Mouse (Mus musculus): ENCODE data around the gene Nab1. TPM values are rescaled to one million over a fixed set of nuclear protein-coding genes. Genes with fewer than 3 reads are reported as not detected.

Gene Nab1
- total RNA-seq, 2 experiments from 2014 or later = 24.8 to 25.7 TPM

- DNase-seq = no peak
- intact Hi-C loops (cut with DNase I) = no loop called here
Observed at GRCm38 (mm10) chr1:52489538-52490181, 10.8 kb downstream of the Nab1 start.

DNA sequence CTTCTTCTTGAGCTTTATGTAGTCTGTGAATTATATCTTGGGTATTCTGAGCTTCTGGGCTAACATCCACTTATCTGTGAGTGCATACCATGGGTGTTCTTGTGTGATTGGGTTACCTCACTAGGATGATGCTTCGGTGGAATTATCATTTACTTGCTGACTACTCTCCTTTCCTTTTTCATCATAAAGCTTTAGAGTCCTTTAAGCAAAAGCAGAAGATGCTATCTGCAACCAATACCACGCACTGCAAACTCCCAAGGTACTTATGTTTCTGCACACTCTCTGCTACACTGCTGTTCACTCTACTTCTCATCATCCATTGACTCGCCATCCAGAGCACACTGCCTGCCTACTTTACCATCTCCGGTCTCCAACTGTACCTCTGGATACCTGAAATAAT, 15.5 kb downstream of the Nab1 start:
- intact Hi-C loops (cut with DNase I) = no loop called here
- DNase-seq = no peak

DNA sequence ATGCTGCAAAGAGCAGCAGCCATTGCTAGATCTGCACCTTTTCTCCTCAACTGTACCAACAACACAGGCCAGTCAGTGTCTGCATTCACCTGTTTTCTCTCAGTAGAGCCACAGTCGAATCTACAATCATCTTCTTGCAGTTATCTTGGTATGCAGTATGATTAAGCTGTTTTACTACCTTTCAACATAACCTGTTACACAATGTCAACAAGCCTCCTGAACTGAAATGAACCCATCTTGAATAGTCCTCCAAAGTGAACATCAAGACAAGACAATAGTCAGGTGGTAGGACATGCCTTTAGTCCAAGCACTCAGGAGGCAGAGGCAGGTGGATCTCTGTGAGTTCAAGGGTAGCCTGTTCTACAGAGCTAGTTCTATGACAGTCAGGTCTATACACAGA, 26.2 kb downstream of the Nab1 start:
- no peak for DNase-seq
- intact Hi-C loops (cut with DNase I) = no loop called here

- DNase-seq = peak in 1 of 2 experiments; percentile 11
- intact Hi-C loops (cut with DNase I) = no loop called here
Observed at GRCm38 (mm10) chr1:52470811-52471489, 29.5 kb downstream of the Nab1 start.

DNA sequence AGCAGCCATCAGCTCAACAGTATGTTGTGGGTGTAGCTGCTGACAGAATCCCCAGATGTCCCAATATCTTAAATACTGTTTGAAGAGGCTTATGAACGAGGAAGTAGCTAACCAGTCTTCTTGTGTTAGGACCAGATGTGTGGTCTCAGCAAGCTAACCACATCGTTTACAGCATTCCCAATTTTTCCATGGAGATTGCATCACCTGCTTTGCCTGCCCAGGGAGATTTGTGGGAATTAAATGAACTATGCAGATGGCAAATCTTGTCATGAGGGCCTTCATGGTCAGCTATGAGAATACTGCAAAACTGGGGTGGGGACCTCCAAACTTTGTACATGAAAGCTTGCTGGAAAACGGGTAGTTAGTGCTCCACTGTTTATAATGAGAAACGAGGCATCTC, 30.2 kb downstream of the Nab1 start:
- intact Hi-C loops (cut with DNase I) = no loop called here
- DNase-seq = no peak

DNA sequence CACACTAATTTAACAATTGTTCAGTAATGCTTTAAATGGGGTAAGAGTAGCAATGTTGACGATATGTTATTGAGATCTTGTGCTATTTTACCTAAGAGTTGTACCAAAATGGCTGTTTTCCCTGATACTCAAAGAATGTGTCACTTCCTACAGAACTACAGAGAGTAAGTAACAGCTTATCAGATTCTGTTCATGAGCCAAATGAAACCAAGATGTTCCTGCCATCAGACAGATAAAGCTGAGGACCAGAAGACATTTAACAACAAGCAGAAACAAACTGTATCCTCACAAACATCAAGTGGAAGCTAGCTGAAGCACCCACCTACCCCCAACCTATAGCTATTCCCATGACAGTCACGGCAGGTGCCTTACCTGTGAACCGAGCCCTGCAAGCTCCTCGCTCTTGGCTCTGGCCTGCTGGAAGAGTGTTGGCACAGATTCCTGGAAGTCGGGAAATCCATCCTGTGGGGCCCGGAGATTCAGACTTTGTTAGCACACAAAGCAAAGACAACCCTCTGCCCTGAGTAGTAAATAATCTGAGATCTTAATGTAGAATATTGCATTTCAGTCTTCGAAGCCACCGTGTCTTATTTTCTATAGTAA, 33.9 kb downstream of the Nab1 start:
- DNase-seq = no peak
- intact Hi-C loops (cut with DNase I) = no loop called here

DNA sequence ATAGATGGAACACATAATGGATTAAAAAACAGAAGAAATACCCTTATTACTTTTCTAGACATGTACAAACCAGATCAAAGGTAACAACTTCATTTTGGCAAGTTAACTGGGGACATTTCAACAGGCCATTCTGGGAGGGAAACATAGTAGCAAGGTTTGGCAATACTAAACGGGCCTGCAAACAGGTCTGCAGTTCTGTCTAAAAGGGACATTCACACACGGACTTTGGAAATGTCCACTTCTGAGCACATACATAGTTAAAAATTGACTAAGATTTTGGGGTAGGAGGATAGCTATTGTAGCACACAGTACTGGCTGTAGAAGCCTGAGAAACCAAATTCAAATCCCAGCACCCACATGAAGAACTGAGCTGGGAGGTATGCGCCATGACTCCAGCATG, 34.6 kb downstream of the Nab1 start:
- intact Hi-C loops (cut with DNase I) = no loop called here
- DNase-seq = no peak

DNA sequence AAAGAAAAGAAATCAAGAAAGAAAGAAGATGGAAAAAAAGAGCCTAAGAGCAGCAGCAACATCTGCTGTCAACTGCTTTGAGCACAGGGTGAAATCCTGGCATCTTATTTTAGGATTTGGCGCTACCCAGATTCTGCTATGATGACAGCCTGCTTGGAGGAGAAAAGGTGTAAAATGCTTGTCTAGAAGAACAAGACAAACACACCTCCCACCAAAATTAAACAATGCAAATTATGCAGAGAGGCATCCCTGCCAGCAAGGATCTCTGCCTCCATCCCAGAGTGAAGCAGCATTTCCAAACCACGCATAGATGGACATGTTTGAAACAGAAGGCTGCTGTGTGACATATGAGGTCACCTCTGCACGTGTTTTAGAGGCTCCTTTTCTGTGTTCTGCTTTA, 35.2 kb downstream of the Nab1 start:
- no peak for DNase-seq
- intact Hi-C loops (cut with DNase I) = no loop called here

DNA sequence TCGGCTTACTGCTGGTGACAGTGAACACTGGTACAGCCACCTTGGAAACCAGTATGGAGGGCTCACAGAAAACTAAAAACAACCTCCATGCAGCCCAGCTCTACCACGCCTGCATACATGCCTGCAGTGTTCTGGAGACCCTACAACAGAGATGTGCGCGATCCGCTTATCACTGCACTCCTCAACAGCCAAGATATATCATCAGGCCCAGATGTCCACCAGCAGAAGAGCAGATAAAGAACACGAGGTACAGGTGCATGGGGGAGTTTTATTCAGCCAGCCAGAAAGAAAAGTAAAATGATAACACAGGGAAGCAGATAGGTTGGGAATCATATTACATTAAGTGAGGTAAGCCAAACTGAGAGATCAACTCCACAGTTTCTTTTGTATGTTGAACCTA, 37.2 kb downstream of the Nab1 start:
- no peak for DNase-seq

GRCm38 (mm10) chr1:52456571-52456970, 43.9 kb downstream of the Nab1 start:
- no peak for DNase-seq
- intact Hi-C loops (cut with DNase I) = no loop called here

More for the DNA sequence above, 37.2 kb downstream of the Nab1 start:
- intact Hi-C loops (cut with DNase I) = no loop called here

DNA sequence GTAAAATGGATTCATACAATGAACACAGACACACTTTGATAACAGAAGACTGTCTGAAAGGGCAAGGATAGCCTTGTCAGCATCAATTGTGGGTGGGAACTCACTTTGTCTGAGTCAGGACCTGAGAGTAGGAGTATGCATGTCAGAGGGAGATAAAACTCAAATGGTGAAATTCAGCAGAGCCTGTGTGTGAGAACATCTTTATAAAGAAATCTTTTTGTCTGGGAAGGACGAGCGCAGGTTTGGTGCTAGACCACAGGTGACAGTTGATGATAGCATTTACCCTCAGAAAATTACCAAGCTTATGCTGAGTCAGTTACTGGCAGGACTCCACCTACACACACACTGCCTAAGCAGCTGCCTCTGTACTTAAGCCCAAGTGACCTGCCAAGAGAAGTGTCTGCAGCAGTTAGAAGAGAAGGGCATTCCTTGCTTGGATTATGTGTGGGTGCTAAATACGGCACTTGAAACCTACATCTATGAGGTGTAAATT, 45.9 kb downstream of the Nab1 start:
- peak; percentile 13 to 49 for DNase-seq
- intact Hi-C loops (cut with DNase I) = no loop called here

- no peak for DNase-seq
- intact Hi-C loops (cut with DNase I) = no loop called here
Observed at GRCm38 (mm10) chr1:52451360-52451759, 49.1 kb downstream of the Nab1 start.

DNA sequence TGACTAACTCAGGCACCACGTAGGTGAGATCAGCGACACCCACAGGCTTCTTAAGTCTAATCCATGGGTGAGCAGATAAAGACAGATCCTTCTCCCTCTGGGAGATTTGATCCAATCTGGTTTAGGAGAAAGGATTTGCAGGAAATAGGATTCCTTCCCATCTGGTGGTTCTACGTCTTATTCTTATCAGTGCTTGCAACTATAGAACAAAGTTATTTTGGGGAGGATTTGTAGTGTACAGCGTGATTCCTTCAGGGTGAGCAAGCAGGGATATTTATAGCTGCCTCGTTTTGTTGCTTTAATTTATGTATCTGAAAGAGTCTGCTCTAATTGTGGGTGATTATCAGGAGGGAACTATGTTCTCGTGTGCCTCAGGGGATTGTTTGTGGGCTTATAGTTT, 64.6 kb downstream of the Nab1 start:
- intact Hi-C loops (cut with DNase I) = no loop called here

GRCm38 (mm10) chr1:52434085-52434484, 66.4 kb downstream of the Nab1 start:
- DNase-seq = no peak
- intact Hi-C loops (cut with DNase I) = no loop called here

More for the DNA sequence above, 64.6 kb downstream of the Nab1 start:
- DNase-seq = no peak

GRCm38 (mm10) chr1:52431806-52432205, 68.7 kb downstream of the Nab1 start:
- intact Hi-C loops (cut with DNase I) = no loop called here

GRCm38 (mm10) chr1:52430606-52431005, 69.9 kb downstream of the Nab1 start:
- intact Hi-C loops (cut with DNase I) = no loop called here
- DNase-seq = no peak

More at GRCm38 (mm10) chr1:52431806-52432205, 68.7 kb downstream of the Nab1 start:
- no peak for DNase-seq

- intact Hi-C loops (cut with DNase I) = no loop called here
- DNase-seq = no peak
Observed at GRCm38 (mm10) chr1:52430116-52430515, 70.4 kb downstream of the Nab1 start.

- no peak for DNase-seq
- intact Hi-C loops (cut with DNase I) = no loop called here
Observed at GRCm38 (mm10) chr1:52427841-52428464, 72.5 kb downstream of the Nab1 start.

- intact Hi-C loops (cut with DNase I) = no loop called here
- DNase-seq = no peak
Observed at GRCm38 (mm10) chr1:52423846-52424245, 76.6 kb downstream of the Nab1 start.

GRCm38 (mm10) chr1:52423057-52423456, 77.4 kb downstream of the Nab1 start:
- intact Hi-C loops (cut with DNase I) = no loop called here
- DNase-seq = no peak

GRCm38 (mm10) chr1:52422137-52422536, 78.3 kb downstream of the Nab1 start:
- peak; percentile 16 to 25 for DNase-seq
- intact Hi-C loops (cut with DNase I) = no loop called here

All from heart, postnatal 14 days (tissue).